Mouse (Mus musculus) brain, embryonic 14.5 days (tissue): ENCODE data around the gene Gm45837.

Source experiments
- CTCF ChIP-seq: fragments of 200-500 bp; IDR thresholded peaks from 2 replicates; pipeline ENCODE4 v1.5.1; 2012; ENCODE audit warnings: inconsistent platforms, mild to moderate bottlenecking, moderate library complexity, borderline replicate concordance; ENCODE audit not compliant: insufficient read depth, insufficient read length; ENCODE audit errors: extremely low read depth
- POLR2A ChIP-seq: fragments of 200-500 bp; IDR thresholded peaks from 2 replicates; pipeline ENCODE4 v1.6.1; 2012; ENCODE audit warnings: mild to moderate bottlenecking, inconsistent platforms, borderline replicate concordance; ENCODE audit not compliant: poor library complexity, insufficient read depth, insufficient read length, severe bottlenecking; ENCODE audit errors: extremely low read depth

- TF ChIP-seq CTCF, result no peak
- TF ChIP-seq POLR2A, result no peak
Measured at GRCm38 (mm10) chr7:101422069-101422468, 11.4 kb downstream of the Gm45837 start.
